Comparison of ENCODE assay signal across 14 mouse cellular contexts in the genomic region with DNA sequence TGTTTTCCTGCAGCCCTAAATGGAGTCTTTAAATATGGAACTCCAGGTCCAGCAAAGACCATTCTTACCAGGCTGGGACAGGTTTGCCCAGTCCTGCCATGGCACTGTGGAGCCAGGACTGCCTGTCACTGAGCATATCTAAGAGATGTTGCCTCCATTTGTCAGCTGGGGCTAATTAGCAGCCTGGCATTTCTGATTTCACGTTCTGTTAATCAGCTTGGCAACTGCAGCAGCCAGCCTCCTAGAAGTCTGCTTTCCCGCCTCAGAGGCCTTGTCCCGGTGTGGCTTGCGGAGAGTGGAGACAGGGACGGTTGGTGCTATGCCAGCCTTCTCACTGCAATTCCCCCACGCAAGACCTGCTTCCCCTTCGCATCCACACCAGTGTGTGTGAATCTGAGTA.
DNase-seq lines count a peak whose midpoint lies in the region; TF ChIP-seq lines count a peak whose summit lies in the region.
"Had no signal": no experiment of that assay in that cellular context is flagged by ENCODE, and none has a peak within 500 bp of the region (broad histone marks: within the 10 kb centered on the region; RNA-seq: fewer than 3 reads in every experiment).

No protein-coding gene starts in this region.

- no peak for TF ChIP-seq CTCF in brain, embryonic 14.5 days (IDR thresholded peaks at IDR 0.05; ENCODE audit: borderline replicate concordance, extremely low read depth, insufficient read depth, insufficient read length)

- peak; percentile 42 for DNase-seq in layer of hippocampus, adult 9-11 months
- DNase-seq in layer of hippocampus, postnatal 36 days, result no peak
- DNase-seq in brain, embryonic 14.5 days (ENCODE audit: low read depth), result peak; percentile 86
- DNase-seq in cerebellum, adult 18-20 months, result peak; percentile 13 to 30
- DNase-seq in cerebellum, postnatal 36 days, result peak; percentile 17 to 20
- no peak for DNase-seq in natural killer cell, adult 2 months (ENCODE audit: low spot score in 2 of 2)
- no peak for DNase-seq in urinary bladder, postnatal 4 days (ENCODE audit: low spot score in 2 of 2)
- DNase-seq: gastrocnemius, postnatal 14 days; kidney, adult 9 months; kidney, postnatal 36 days; lung, adult 2 months; lung, postnatal 36 days; spleen, adult 18-20 months; thymus, adult 18-20 months had no signal

- TF ChIP-seq POLR2A in brain, embryonic 14.5 days (IDR thresholded peaks at IDR 0.05; ENCODE audit: borderline replicate concordance, extremely low read depth, insufficient read depth, insufficient read length, poor library complexity, severe bottlenecking), result no peak

Comparison
In these comparisons a context has a peak if more than half of its experiments do, and no peak if none do; other contexts are left out.
1. DNase-seq: peak in layer of hippocampus, adult 9-11 months (single experiment), brain, embryonic 14.5 days (single experiment), cerebellum, adult 18-20 months (2 of 2) and cerebellum, postnatal 36 days (2 of 2); none in layer of hippocampus, postnatal 36 days (0 of 2), natural killer cell, adult 2 months (0 of 2) and urinary bladder, postnatal 4 days (0 of 2).